Mouse (Mus musculus): ENCODE data around the gene AU022252.

GRCm38 (mm10) chr4:119178331-119178730 is 54.2 kb downstream of the AU022252 start:
- TF ChIP-seq CTCF (IDR thresholded peaks at IDR 0.05; ENCODE audit: control insufficient read depth, insufficient read depth, low read length) = no peak
- TF ChIP-seq POLR2A (IDR thresholded peaks at IDR 0.05; ENCODE audit: borderline replicate concordance, control insufficient read depth, low read depth, low read length) = no peak
